Mouse (Mus musculus): ENCODE measurements around the gene Kidins220. TPM values are rescaled to one million over a fixed set of nuclear protein-coding genes. Genes with fewer than 3 reads are reported as not detected.

Kidins220 gene
- polyA plus RNA-seq, 1 experiment: 66.4 TPM

DNA sequence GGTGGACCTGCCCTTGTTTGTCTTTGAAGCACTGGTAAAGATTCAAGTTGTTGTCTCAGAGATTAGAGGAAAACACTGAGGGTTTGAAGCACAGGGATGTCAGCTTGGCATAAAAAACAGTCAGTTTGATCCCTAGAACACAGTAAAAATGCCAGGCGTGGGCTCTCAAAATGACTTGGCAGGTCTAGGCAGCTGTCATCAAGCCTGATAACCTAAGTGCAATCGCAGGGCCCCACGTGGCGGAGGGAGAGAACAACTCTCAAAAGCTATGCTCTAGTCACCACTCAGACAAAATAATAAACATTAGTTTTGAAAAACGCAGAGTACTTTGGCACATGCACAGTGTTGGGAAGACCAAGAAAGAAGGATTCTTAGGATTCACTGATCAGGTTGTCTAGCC, 10.5 kb downstream of the Kidins220 start:
- no peak for TF ChIP-seq CTCF (IDR thresholded peaks at IDR 0.05; ENCODE audit: low read depth, low read length)
- TF ChIP-seq POLR2A (IDR thresholded peaks at IDR 0.05; ENCODE audit: borderline replicate concordance, low read depth, low read length): no peak
- peaks cover 6% of the 10 kb centered on the region for H3K4me1 ChIP-seq (ENCODE audit: control insufficient read depth, insufficient read depth, low read length)
- no peak overlapping the region for H3K4me3 ChIP-seq (ENCODE audit: insufficient read depth, low read length)
- no peak overlapping the region for H3K27ac ChIP-seq (ENCODE audit: insufficient read depth, low read depth, low read length)

DNA sequence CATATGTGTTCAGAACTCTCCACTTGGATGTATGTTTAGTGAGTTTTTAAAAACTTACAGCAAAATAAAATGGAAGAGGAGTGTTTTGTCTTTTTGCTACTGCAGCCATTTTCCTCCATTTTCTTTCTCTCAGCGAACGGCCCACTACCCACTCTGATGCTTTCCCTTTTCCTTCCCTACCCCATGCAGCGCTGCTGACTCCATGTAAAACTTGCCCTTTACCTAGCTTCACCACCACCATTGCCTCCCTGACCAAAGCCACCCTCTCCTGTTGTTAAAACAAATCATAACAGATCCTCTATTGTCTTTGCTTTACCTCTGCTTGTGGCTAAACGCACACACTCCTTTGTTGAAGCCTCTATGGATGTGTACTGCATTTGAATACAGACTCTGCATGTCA, 20.6 kb downstream of the Kidins220 start:
- no peak overlapping the region for H3K4me3 ChIP-seq (ENCODE audit: insufficient read depth, low read length)
- no peak for TF ChIP-seq POLR2A (IDR thresholded peaks at IDR 0.05; ENCODE audit: borderline replicate concordance, low read depth, low read length)
- TF ChIP-seq CTCF (IDR thresholded peaks at IDR 0.05; ENCODE audit: low read depth, low read length): no peak
- no peaks in the 10 kb centered on the region for H3K4me1 ChIP-seq (ENCODE audit: control insufficient read depth, insufficient read depth, low read length)
- H3K27ac ChIP-seq (ENCODE audit: insufficient read depth, low read depth, low read length): no peak overlapping the region

DNA sequence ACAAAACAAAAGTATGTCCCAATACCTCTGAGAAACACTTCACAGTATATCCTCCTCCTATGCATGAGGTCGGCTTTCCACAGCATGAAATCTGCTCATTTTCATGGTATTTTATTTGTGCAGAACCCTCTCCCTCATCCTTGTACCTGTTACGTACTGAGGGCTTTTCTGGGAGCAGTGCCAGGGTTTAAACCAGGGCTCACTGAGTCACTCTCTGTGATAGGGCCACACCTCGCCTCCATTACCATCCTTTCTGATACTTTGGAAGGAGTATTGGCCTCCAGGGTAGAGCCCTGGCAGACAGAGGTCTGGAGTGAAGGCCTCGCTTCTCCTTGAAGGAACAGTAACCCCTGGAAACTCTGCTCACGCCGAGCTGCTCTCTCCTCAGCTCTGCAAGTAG, 30.6 kb downstream of the Kidins220 start:
- no peak for TF ChIP-seq POLR2A (IDR thresholded peaks at IDR 0.05; ENCODE audit: borderline replicate concordance, low read depth, low read length)
- no peak for TF ChIP-seq CTCF (IDR thresholded peaks at IDR 0.05; ENCODE audit: low read depth, low read length)
- Histone ChIP-seq H3K4me1 (ENCODE audit: control insufficient read depth, insufficient read depth, low read length) (no peaks in the 10 kb centered on the region), H3K4me3 (ENCODE audit: insufficient read depth, low read length) (no peak overlapping the region), H3K27ac (ENCODE audit: insufficient read depth, low read depth, low read length) (no peak overlapping the region)

DNA sequence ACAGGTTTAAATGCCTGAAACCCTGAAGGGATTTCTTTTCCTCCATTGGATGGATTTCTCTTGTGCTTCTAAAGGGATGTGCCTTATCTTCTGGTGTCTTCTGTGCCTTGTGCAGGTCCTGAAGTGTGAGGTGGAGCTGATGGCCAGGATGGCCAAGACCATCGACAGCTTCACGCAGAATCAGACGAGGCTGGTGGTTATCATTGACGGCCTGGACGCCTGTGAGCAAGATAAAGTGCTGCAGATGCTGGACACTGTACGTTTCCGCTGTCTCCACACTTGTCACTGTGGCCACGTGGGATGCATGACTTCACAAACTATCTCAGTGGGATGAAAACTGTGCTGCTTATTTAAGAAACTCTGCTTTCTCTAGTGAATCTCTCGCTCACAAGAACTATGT, 35.2 kb downstream of the Kidins220 start:
- no peak overlapping the region for H3K4me3 ChIP-seq (ENCODE audit: insufficient read depth, low read length)
- no peaks in the 10 kb centered on the region for H3K4me1 ChIP-seq (ENCODE audit: control insufficient read depth, insufficient read depth, low read length)
- no peak overlapping the region for H3K27ac ChIP-seq (ENCODE audit: insufficient read depth, low read depth, low read length)
- TF ChIP-seq POLR2A (IDR thresholded peaks at IDR 0.05; ENCODE audit: borderline replicate concordance, low read depth, low read length) (no peak), CTCF (IDR thresholded peaks at IDR 0.05; ENCODE audit: low read depth, low read length) (no peak)

DNA sequence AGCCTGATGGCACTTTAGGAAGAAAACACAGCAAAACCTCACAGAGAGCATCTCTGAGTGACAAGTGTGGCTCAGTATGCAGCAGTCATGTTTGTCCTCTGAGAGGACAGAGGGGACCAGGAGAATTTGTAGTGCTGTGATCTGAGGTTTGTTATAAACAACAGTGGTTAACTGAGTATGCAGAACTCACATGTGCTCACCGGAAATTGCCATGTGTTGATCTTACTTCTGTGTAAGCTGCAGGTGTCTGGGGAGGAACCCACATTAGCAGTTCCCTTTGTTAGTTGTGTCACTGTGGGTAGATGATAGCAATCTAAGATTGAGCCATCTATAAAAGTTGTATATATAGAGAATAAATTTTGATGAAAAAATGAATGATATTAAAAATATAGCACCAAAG, 35.7 kb downstream of the Kidins220 start:
- TF ChIP-seq CTCF (IDR thresholded peaks at IDR 0.05; ENCODE audit: low read depth, low read length) (no peak), POLR2A (IDR thresholded peaks at IDR 0.05; ENCODE audit: borderline replicate concordance, low read depth, low read length) (no peak)
- Histone ChIP-seq H3K27ac (ENCODE audit: insufficient read depth, low read depth, low read length) (no peak overlapping the region), H3K4me3 (ENCODE audit: insufficient read depth, low read length) (no peak overlapping the region), H3K4me1 (ENCODE audit: control insufficient read depth, insufficient read depth, low read length) (no peaks in the 10 kb centered on the region)

DNA sequence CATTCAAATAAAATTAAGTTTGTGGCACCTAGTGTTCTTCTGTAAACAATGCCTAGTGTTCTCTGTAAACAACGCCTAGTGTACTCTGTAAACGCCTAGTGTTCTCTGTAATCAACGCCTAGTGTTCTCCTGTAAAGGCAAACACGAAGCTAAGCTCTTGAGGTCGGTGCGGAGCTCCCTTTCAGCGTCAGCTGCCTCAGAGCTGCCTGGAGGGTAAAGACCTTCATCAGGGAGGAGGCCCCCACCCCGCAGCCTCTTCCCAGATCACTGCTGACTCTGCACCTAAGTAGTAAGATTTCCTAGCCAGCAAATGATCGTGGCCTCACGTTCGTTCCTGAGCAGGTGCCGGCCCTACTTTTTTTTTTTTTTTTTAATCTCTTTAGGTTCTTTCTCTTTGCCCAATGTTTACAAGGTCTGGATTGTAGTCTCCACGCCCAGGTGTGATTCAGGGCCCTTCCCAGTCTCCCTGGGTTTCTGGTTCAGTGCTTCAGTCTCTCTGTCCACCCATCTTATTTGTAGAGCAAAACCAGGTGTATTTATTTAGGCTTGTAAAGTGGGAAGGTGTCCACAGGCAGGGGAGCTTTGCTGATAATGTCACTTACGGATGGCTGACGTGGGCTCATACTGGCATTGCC, 37.1 kb downstream of the Kidins220 start:
- Histone ChIP-seq H3K4me3 (ENCODE audit: insufficient read depth, low read length) (no peak overlapping the region), H3K27ac (ENCODE audit: insufficient read depth, low read depth, low read length) (no peak overlapping the region), H3K4me1 (ENCODE audit: control insufficient read depth, insufficient read depth, low read length) (no peaks in the 10 kb centered on the region)
- TF ChIP-seq POLR2A (IDR thresholded peaks at IDR 0.05; ENCODE audit: borderline replicate concordance, low read depth, low read length) (no peak), CTCF (IDR thresholded peaks at IDR 0.05; ENCODE audit: low read depth, low read length) (no peak)

DNA sequence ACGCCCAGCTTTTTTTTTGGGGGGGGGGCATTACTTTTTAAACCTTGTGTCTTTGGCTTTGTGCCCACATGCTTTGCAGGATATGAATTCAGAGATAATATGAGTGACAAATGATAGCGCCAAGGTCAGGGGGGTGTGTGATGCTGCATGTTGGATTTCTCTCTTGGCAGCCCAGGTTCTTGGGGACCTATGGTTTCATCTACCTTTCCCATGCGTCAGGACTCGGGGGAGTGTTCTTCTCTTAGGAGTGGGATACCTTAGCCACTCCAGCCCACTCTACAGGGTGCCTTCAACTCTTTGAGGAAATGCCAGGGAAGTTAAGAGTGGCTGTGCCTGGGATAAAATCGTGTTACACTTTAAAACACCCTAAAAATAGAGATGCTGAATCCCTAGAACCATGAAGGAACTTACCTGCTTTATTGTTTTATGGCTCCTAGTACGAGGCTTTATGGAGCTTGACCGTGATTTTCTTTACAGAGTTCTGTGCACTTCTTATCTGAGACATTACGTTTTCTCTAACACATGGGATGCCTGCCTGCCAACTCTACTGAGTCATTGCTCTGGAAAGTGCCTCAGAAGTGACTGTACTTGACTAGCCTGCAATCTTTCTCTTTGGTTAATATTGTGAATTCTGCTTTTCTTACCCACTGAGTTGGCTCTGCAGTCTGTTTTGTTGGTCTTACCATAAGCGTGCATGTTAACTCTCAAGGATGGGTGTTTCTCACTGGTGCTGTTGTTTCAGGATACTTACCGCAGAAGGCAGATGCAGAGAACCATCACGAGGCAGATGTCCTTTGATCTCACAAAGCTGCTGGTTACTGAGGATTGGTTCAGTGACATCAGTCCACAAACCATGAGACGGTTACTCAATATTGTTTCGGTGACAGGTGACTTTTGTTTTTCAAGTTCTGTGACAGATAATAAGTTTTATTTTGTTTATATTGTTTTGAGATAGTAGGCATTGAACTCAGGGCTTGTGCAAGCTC, 38.1 kb downstream of the Kidins220 start:
- Histone ChIP-seq H3K27ac (ENCODE audit: insufficient read depth, low read depth, low read length) (no peak overlapping the region), H3K4me1 (ENCODE audit: control insufficient read depth, insufficient read depth, low read length) (peaks cover 2% of the 10 kb centered on the region; the same call in 1 of the 2 replicates), H3K4me3 (ENCODE audit: insufficient read depth, low read length) (no peak overlapping the region)
- TF ChIP-seq POLR2A (IDR thresholded peaks at IDR 0.05; ENCODE audit: borderline replicate concordance, low read depth, low read length) (no peak), CTCF (IDR thresholded peaks at IDR 0.05; ENCODE audit: low read depth, low read length) (no peak)

DNA sequence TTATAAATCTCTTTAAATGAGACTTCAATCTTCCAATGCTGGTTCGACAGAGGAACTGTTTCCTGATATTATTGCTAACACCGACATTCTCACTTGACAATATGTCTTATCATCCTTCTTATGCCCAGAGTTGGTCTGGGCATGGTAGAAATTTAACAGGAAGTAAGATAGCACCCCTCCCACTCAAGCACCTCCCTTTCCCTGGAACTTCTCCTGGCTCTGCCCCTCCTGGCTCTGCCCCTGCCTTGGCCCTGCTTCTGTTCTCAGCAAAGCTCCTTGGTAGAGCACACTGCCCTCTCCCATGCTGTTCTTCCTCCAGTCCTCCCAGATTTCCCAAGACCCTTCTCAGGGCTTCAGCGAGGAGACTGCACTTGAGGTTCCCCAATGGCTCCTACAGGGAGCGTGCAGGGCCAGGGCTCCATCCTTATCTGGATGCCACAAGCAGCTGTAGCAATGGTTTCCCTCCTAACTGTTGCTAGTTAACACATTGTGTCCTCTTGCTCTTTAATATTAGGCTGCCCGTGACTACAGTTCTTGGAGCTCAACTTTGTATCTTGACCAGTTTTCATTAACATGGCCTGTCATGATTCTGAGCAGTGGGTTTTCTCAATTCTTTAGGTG, 39.7 kb downstream of the Kidins220 start:
- H3K4me3 ChIP-seq (ENCODE audit: insufficient read depth, low read length): no peak overlapping the region
- H3K4me1 ChIP-seq (ENCODE audit: control insufficient read depth, insufficient read depth, low read length): peaks cover 2% of the 10 kb centered on the region; the same call in 1 of the 2 replicates
- H3K27ac ChIP-seq (ENCODE audit: insufficient read depth, low read depth, low read length): no peak overlapping the region
- TF ChIP-seq POLR2A (IDR thresholded peaks at IDR 0.05; ENCODE audit: borderline replicate concordance, low read depth, low read length) (no peak), CTCF (IDR thresholded peaks at IDR 0.05; ENCODE audit: low read depth, low read length) (no peak)

DNA sequence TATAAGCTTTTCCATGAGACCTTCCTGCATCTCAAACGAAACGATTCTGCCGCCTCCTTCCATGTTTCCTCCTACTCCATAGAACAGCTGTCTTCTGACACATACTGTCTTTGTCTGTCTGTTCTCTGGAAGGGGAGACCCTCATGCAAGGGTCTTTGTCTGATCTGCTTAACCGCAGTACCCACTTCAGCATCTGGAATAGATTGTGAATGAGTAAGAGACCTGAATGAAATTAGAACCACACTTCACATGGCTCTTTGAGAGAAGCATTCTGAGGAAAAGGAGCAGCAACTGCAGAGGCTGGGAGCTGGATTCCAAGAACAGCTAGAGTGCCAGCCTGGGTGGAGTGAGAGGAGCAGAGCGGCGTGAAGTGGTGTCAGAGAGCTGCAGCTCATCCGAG, 40.2 kb downstream of the Kidins220 start:
- Histone ChIP-seq H3K4me1 (ENCODE audit: control insufficient read depth, insufficient read depth, low read length) (peaks cover 2% of the 10 kb centered on the region; the same call in 1 of the 2 replicates), H3K27ac (ENCODE audit: insufficient read depth, low read depth, low read length) (no peak overlapping the region), H3K4me3 (ENCODE audit: insufficient read depth, low read length) (no peak overlapping the region)
- TF ChIP-seq POLR2A (IDR thresholded peaks at IDR 0.05; ENCODE audit: borderline replicate concordance, low read depth, low read length): no peak
- no peak for TF ChIP-seq CTCF (IDR thresholded peaks at IDR 0.05; ENCODE audit: low read depth, low read length)
